Mouse (Mus musculus) CH12.LX (cell line): ENCODE data around the gene Gpr15. TPM values are rescaled to one million over a fixed set of nuclear protein-coding genes. Genes with fewer than 3 reads are reported as not detected.
A peak's percentile ranks its signal among the peaks of the same experiment; 100 is the strongest.

Experiments used
- DNase-seq: peaks from one replicate; pipeline ENCODE4 v3.0.0-alpha.2; 2013; ENCODE audit errors: extremely low read depth
- H3K27ac ChIP-seq: 2 replicates; pipeline ENCODE4 v1.5.1; 2012; ENCODE audit warnings: low read depth, mild to moderate bottlenecking, control low read depth, moderate library complexity; ENCODE audit not compliant: insufficient read depth
- H3K27me3 ChIP-seq: replicated peaks from 2 replicates; pipeline ENCODE3; 2012; ENCODE audit warnings: inconsistent platforms
- H3K36me3 ChIP-seq, 2 experiments: replicated peaks in 1 of 2; 2 replicates each; pipeline versions ENCODE3 to v1.6.1; 2012; ENCODE audit warnings: inconsistent platforms in 1 of 2, low read length in 1 of 2, mild to moderate bottlenecking in 1 of 2, mixed read lengths in 1 of 2, moderate library complexity in 1 of 2; ENCODE audit not compliant: control insufficient read depth in 1 of 2, insufficient read depth in 1 of 2
- H3K4me1 ChIP-seq, 2 experiments: 2 replicates each; pipeline ENCODE4 v1.6.1; 2012; ENCODE audit warnings: inconsistent platforms in 1 of 2, moderate library complexity in 1 of 2; ENCODE audit not compliant: insufficient read depth in 2 of 2, control insufficient read depth in 1 of 2
- H3K4me2 ChIP-seq: 2 replicates; pipeline ENCODE4 v1.6.1; 2012; ENCODE audit warnings: low read depth, mild to moderate bottlenecking, control low read depth; ENCODE audit not compliant: poor library complexity, insufficient read depth, severe bottlenecking
- H3K4me3 ChIP-seq, 3 experiments: fragments of 150-350 bp in 1 of 3; sonication (generic) in 1 of 3; replicated peaks in 1 of 3; 2 replicates each; pipeline versions ENCODE3 to v1.5.1; 2011 to 2012; ENCODE audit warnings: low read depth in 2 of 3, low read length in 2 of 3, mild to moderate bottlenecking in 2 of 3, moderate library complexity in 2 of 3, control low read depth in 1 of 3, improper control_type of control experiment in 1 of 3, inconsistent platforms in 1 of 3, mixed read lengths in 1 of 3; ENCODE audit not compliant: poor library complexity in 1 of 3
- H3K79me2 ChIP-seq: replicated peaks from 2 replicates; pipeline ENCODE4 v1.6.1; 2012; ENCODE audit warnings: mild to moderate bottlenecking, moderate library complexity; ENCODE audit not compliant: control insufficient read depth, poor library complexity, insufficient read depth, severe bottlenecking; ENCODE audit errors: extremely low read depth
- H3K9ac ChIP-seq: 2 replicates; pipeline ENCODE4 v1.6.1; 2012; ENCODE audit warnings: low read depth, mild to moderate bottlenecking, control low read depth, moderate library complexity; ENCODE audit not compliant: insufficient read depth
- H3K9me3 ChIP-seq: replicated peaks from 2 replicates; pipeline ENCODE3; 2012; ENCODE audit warnings: low read length, inconsistent platforms, mixed read lengths
- BHLHE40 ChIP-seq: IDR thresholded peaks from 2 replicates; pipeline ENCODE4 v1.6.1; 2011; ENCODE audit warnings: mild to moderate bottlenecking, low read depth, low read length, improper control_type of control experiment
- CTCF ChIP-seq, 2 experiments: IDR thresholded peaks in 1 of 2; conservative IDR thresholded peaks in 1 of 2; 2 replicates each; pipeline ENCODE4 v1.5.1; 2011 to 2012; ENCODE audit warnings: low read depth in 2 of 2, low read length in 2 of 2, improper control_type of control experiment in 1 of 2, inconsistent platforms in 1 of 2, mild to moderate bottlenecking in 1 of 2, moderate library complexity in 1 of 2
- ELF1 ChIP-seq: IDR thresholded peaks from 2 replicates; pipeline ENCODE4 v1.6.1; 2014; ENCODE audit warnings: low read depth, mild to moderate bottlenecking, inconsistent platforms, low read length, improper control_type of control experiment
- EP300 ChIP-seq: IDR thresholded peaks from 2 replicates; pipeline ENCODE4 v1.6.1; 2011; ENCODE audit warnings: low read length, improper control_type of control experiment
- ETS1 ChIP-seq: conservative IDR thresholded peaks from 2 replicates; pipeline ENCODE4 v1.6.1; 2012; ENCODE audit warnings: low read depth, mild to moderate bottlenecking, inconsistent platforms, low read length, improper control_type of control experiment, moderate library complexity
- GABPA ChIP-seq: IDR thresholded peaks from 2 replicates; pipeline ENCODE4 v1.6.1; 2012; ENCODE audit warnings: low read depth, low read length, improper control_type of control experiment, inconsistent platforms; ENCODE audit not compliant: insufficient replicate concordance
- HCFC1 ChIP-seq: IDR thresholded peaks from 2 replicates; pipeline ENCODE4 v1.6.1; 2012; ENCODE audit warnings: low read depth, mild to moderate bottlenecking, inconsistent platforms, low read length, improper control_type of control experiment
- IRF4 ChIP-seq: IDR thresholded peaks from 2 replicates; pipeline ENCODE4 v1.6.1; 2014; ENCODE audit warnings: low read depth, mild to moderate bottlenecking, inconsistent platforms, low read length, improper control_type of control experiment
- JUN ChIP-seq: IDR thresholded peaks from 2 replicates; pipeline ENCODE4 v1.6.1; 2011; ENCODE audit warnings: low read depth, mild to moderate bottlenecking, low read length, improper control_type of control experiment, moderate library complexity; ENCODE audit not compliant: insufficient read depth
- JUND ChIP-seq: conservative IDR thresholded peaks from 2 replicates; pipeline ENCODE4 v1.6.1; 2011; ENCODE audit warnings: low read depth, low read length, improper control_type of control experiment
- KAT2A ChIP-seq: IDR thresholded peaks from 2 replicates; pipeline ENCODE4 v1.6.1; 2012; ENCODE audit warnings: low read length, improper control_type of control experiment, inconsistent platforms; ENCODE audit not compliant: insufficient replicate concordance
- MAFK ChIP-seq: IDR thresholded peaks from 2 replicates; pipeline ENCODE4 v1.6.1; 2011; ENCODE audit warnings: low read length, improper control_type of control experiment; ENCODE audit not compliant: insufficient replicate concordance
- MAX ChIP-seq: IDR thresholded peaks from 2 replicates; pipeline ENCODE4 v1.6.1; 2011; ENCODE audit warnings: low read length, improper control_type of control experiment
- MAZ ChIP-seq: IDR thresholded peaks from 2 replicates; pipeline ENCODE4 v1.6.1; 2012; ENCODE audit warnings: low read depth, mild to moderate bottlenecking, inconsistent platforms, low read length, improper control_type of control experiment, moderate library complexity
- MEF2A ChIP-seq: IDR thresholded peaks from 2 replicates; pipeline ENCODE4 v1.6.1; 2014; ENCODE audit warnings: low read depth, mild to moderate bottlenecking, inconsistent platforms, low read length, improper control_type of control experiment, borderline replicate concordance
- MYC ChIP-seq: IDR thresholded peaks from 2 replicates; pipeline ENCODE4 v1.6.1; 2011; ENCODE audit warnings: low read depth, mild to moderate bottlenecking, improper control_type of control experiment, low read length
- NELFE ChIP-seq: IDR thresholded peaks from 2 replicates; pipeline ENCODE4 v1.6.1; 2011; ENCODE audit warnings: low read depth, low read length, improper control_type of control experiment
- NRF1 ChIP-seq: IDR thresholded peaks from 2 replicates; pipeline ENCODE4 v1.6.1; 2014; ENCODE audit warnings: low read depth, mild to moderate bottlenecking, inconsistent platforms, low read length, improper control_type of control experiment, moderate library complexity
- PAX5 ChIP-seq: IDR thresholded peaks from 2 replicates; pipeline ENCODE4 v1.6.1; 2012; ENCODE audit warnings: low read length, inconsistent platforms, mixed read lengths
- POLR2A ChIP-seq: IDR thresholded peaks from 2 replicates; pipeline ENCODE4 v1.6.1; 2011; ENCODE audit warnings: low read depth, mild to moderate bottlenecking, improper control_type of control experiment, low read length
- POLR2AphosphoS2 ChIP-seq: IDR thresholded peaks from 2 replicates; pipeline ENCODE4 v1.6.1; 2011; ENCODE audit warnings: low read depth, low read length, improper control_type of control experiment
- RAD21 ChIP-seq: IDR thresholded peaks from 2 replicates; pipeline ENCODE4 v1.6.1; 2011; ENCODE audit warnings: low read depth, mild to moderate bottlenecking, low read length, improper control_type of control experiment, moderate library complexity
- RCOR1 ChIP-seq: conservative IDR thresholded peaks from 2 replicates; pipeline ENCODE4 v1.6.1; 2012; ENCODE audit warnings: low read depth, mild to moderate bottlenecking, inconsistent platforms, low read length, improper control_type of control experiment
- SIN3A ChIP-seq: IDR thresholded peaks from 2 replicates; pipeline ENCODE4 v1.6.1; 2012; ENCODE audit warnings: low read length, improper control_type of control experiment, inconsistent platforms
- SMC3 ChIP-seq: IDR thresholded peaks from 2 replicates; pipeline ENCODE4 v1.6.1; 2011; ENCODE audit warnings: low read depth, low read length, improper control_type of control experiment
- TBP ChIP-seq: conservative IDR thresholded peaks from 2 replicates; pipeline ENCODE4 v1.6.1; 2011; ENCODE audit warnings: low read depth, low read length, improper control_type of control experiment
- TCF12 ChIP-seq: IDR thresholded peaks from 2 replicates; pipeline ENCODE4 v1.6.1; 2014; ENCODE audit warnings: low read depth, mild to moderate bottlenecking, inconsistent platforms, low read length, improper control_type of control experiment
- UBTF ChIP-seq: IDR thresholded peaks from 2 replicates; pipeline ENCODE4 v1.6.1; 2012; ENCODE audit warnings: low read depth, mild to moderate bottlenecking, inconsistent platforms, low read length, improper control_type of control experiment, moderate library complexity
- USF2 ChIP-seq: conservative IDR thresholded peaks from 2 replicates; pipeline ENCODE4 v1.6.1; 2011; ENCODE audit warnings: low read depth, low read length, improper control_type of control experiment
- ZC3H11A ChIP-seq: IDR thresholded peaks from 2 replicates; pipeline ENCODE4 v1.6.1; 2012; ENCODE audit warnings: low read depth, mild to moderate bottlenecking, inconsistent platforms, low read length, improper control_type of control experiment
- ZKSCAN1 ChIP-seq: IDR thresholded peaks from 2 replicates; pipeline ENCODE4 v1.6.1; 2012; ENCODE audit warnings: low read depth, inconsistent platforms, low read length, improper control_type of control experiment, borderline replicate concordance
- ZMIZ1 ChIP-seq: IDR thresholded peaks from 2 replicates; pipeline ENCODE4 v1.6.1; 2012; ENCODE audit warnings: low read depth, mild to moderate bottlenecking, inconsistent platforms, low read length, improper control_type of control experiment
- ZNF384 ChIP-seq: IDR thresholded peaks from 2 replicates; pipeline ENCODE4 v1.6.1; 2012; ENCODE audit warnings: low read depth, low read length, improper control_type of control experiment, inconsistent platforms
- dilution Hi-C: fragments of 300-500 bp; cut with MboI; formaldehyde crosslinking; loops from 2 replicates; pipeline ENCODE4 v1.14.3; 2020; ENCODE audit warnings: low sequenced_read_pairs; ENCODE audit not compliant: extremely low pct_unique_long_range_greater_than_20kb, extremely low pct_ligation_motif_present
- in situ Hi-C: fragments of 300-500 bp; cut with MboI; formaldehyde crosslinking; loops from 3 replicates; pipeline ENCODE4 v1.14.3; 2019; ENCODE audit warnings: low sequenced_read_pairs, low pct_ligation_motif_present, low pct_unique_long_range_greater_than_20kb, mixed read lengths
- polyA plus RNA-seq: library from polyadenylated mRNA; unstranded; fragments of >175 nt; gene quantifications from 2 replicates; pipeline ENCODE4 v1.2.1, GENCODE M21; 2012; ENCODE audit warnings: low read depth; ENCODE audit not compliant: insufficient read length
- total RNA-seq, 2 experiments: library from RNA; depleted of rRNA; stranded (reverse); fragments of 300-350 nt in 1 of 2; fragments of >200 nt in 1 of 2; gene quantifications; 2 replicates each; pipeline ENCODE4 v1.2.3; 2012 to 2014

Gene Gpr15
- total and polyA plus RNA-seq, 3 experiments: 3.9 to 13.8 (median 8.3) TPM

DNA sequence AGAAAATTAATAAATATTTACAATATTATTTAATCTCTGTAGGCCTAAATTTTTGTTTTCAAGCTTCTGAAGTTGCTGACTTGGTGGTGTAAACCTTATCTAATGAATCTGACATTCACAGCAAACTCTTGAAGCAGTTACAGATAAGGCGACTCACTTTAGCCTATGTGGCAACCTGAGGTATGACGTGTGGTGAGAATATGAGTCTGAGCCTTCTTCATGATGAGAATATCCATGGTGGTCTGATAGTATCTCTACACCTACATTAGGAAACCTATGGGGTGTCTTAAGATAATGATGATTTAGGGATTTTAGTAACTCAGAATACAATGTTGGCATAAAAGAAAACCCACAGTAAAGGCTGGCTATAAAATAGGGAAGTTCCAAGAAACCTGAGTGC, 3.4 kb upstream of the Gpr15 start:
- dilution Hi-C loops (no loop called here), in situ Hi-C loops (no loop called here)

GRCm38 (mm10) chr16:58715018-58715417, 3.9 kb downstream of the Gpr15 start:
- H3K27me3 ChIP-seq: no peaks in the 10 kb centered on the region
- peak overlapping the region; percentile 41 for H3K9ac ChIP-seq
- DNase-seq: peak; percentile 78
- H3K4me2 ChIP-seq: peak overlapping the region; percentile 87
- peak overlapping the region; percentile 40; the same call in 1 of the 2 replicates for H3K27ac ChIP-seq
- peaks cover 0 to 31% of the 10 kb centered on the region in 2 experiments; a peak in 2 of 4 replicates for H3K4me1 ChIP-seq
- dilution Hi-C loops: no loop called here
- H3K4me3 ChIP-seq: peak overlapping the region in 1 of 3 experiments; percentile 51
- in situ Hi-C loops: no loop called here
- no peaks in the 10 kb centered on the region for H3K9me3 ChIP-seq
- H3K79me2 ChIP-seq: peaks cover 9% of the 10 kb centered on the region; the same call in 1 of the 2 replicates
- peaks cover 12 to 17% of the 10 kb centered on the region in 2 experiments for H3K36me3 ChIP-seq
- peak; percentile 65; the same call in 1 of the 2 replicates for TF ChIP-seq MAZ
- TF ChIP-seq ETS1: peak; percentile 86
- TF ChIP-seq HCFC1: no peak
- TF ChIP-seq ZMIZ1: no peak
- no peak for TF ChIP-seq ZC3H11A
- TF ChIP-seq MAFK: peak; percentile 86
- no peak for TF ChIP-seq ELF1
- TF ChIP-seq JUND: peak; percentile 94
- 0 out of 2 replicates have a peak, but pooled peaks have one; percentile 20 for TF ChIP-seq SIN3A
- TF ChIP-seq JUN: peak; percentile 93
- TF ChIP-seq CTCF (conservative IDR thresholded peaks at IDR 0.05 in 1 of 2, IDR thresholded peaks at IDR 0.05 in 1 of 2; ENCODE audit: low read depth in 2 of 2, low read length in 2 of 2): no peak
- no peak for TF ChIP-seq UBTF
- TF ChIP-seq TBP: no peak; the same call in 1 of the 2 replicates
- peak; percentile 93 for TF ChIP-seq BHLHE40
- TF ChIP-seq NELFE: no peak
- TF ChIP-seq USF2: no peak
- no peak for TF ChIP-seq POLR2AphosphoS2
- TF ChIP-seq RCOR1: peak; percentile 85
- peak; percentile 84 for TF ChIP-seq ZNF384
- peak; percentile 74 for TF ChIP-seq MYC
- TF ChIP-seq KAT2A: no peak
- TF ChIP-seq EP300: peak; percentile 93
- no peak for TF ChIP-seq ZKSCAN1
- peak; percentile 75 for TF ChIP-seq TCF12
- TF ChIP-seq PAX5: no peak

More for the DNA sequence above, 3.4 kb upstream of the Gpr15 start:
- Histone ChIP-seq H3K9ac (0 out of 2 replicates have a peak overlapping the region, but pooled peaks have one; percentile 6), H3K79me2 (peaks cover 16% of the 10 kb centered on the region; the same call in 1 of the 2 replicates), H3K4me2 (no peak overlapping the region), H3K4me1 (peaks cover 0 to 15% of the 10 kb centered on the region in 2 experiments; a peak in 2 of 4 replicates)
- TF ChIP-seq MEF2A (no peak), SMC3 (no peak), CTCF (conservative IDR thresholded peaks at IDR 0.05 in 1 of 2, IDR thresholded peaks at IDR 0.05 in 1 of 2; ENCODE audit: low read depth in 2 of 2, low read length in 2 of 2) (no peak), USF2 (no peak), JUN (no peak), ZMIZ1 (no peak), IRF4 (no peak), POLR2A (no peak), MAZ (no peak), TCF12 (no peak), MAX (no peak), RAD21 (no peak), PAX5 (no peak), KAT2A (no peak), NRF1 (no peak), ZC3H11A (no peak), UBTF (no peak), BHLHE40 (no peak), GABPA (no peak), RCOR1 (no peak)
- TF ChIP-seq, all 38 proteins: peak for 0
- no peak for DNase-seq
- Histone ChIP-seq H3K9me3 (no peaks in the 10 kb centered on the region), H3K27ac (no peak overlapping the region), H3K36me3 (peaks cover 12 to 13% of the 10 kb centered on the region in 2 experiments), H3K4me3 (peak overlapping the region in 1 of 3 experiments; percentile 22), H3K27me3 (peaks cover 3% of the 10 kb centered on the region)
